Comparison of ENCODE assay signal across 16 mouse cellular contexts in genomic region chr4:138538084-138538449, GRCm38 (mm10).
DNase-seq lines count a peak whose midpoint lies in the region; ATAC-seq and TF ChIP-seq lines count a peak whose summit lies in the region.
"Had no signal": no experiment of that assay in that cellular context is flagged by ENCODE, and none has a peak within 500 bp of the region (broad histone marks: within the 10 kb centered on the region; RNA-seq: fewer than 3 reads in every experiment).

No protein-coding gene starts in this region.

- DNase-seq in layer of hippocampus, adult 2 months (ENCODE audit: low spot score in 2 of 2) = no peak
- no peak for DNase-seq in layer of hippocampus, postnatal 36 days
- no peak for DNase-seq in hindbrain, postnatal 0 days (ENCODE audit: low spot score)
- no peak for DNase-seq in midbrain, postnatal 0 days (ENCODE audit: low spot score)
- no peak for DNase-seq in heart, postnatal 36 days
- DNase-seq: adrenal gland, postnatal 36 days; B cell, adult 2 months; cerebellum, adult 9-10 months; gastrocnemius, postnatal 36 days; kidney, adult 8-10 months; kidney, postnatal 36 days; lung, postnatal 10 days had no signal

- no peak overlapping the region for H3K9ac ChIP-seq in forebrain, embryonic 15.5 days (replicated peaks)
- no peak overlapping the region for H3K9ac ChIP-seq in hindbrain, postnatal 0 days (replicated peaks; ENCODE audit: low read length)
- no peak overlapping the region for H3K9ac ChIP-seq in midbrain, postnatal 0 days (replicated peaks; ENCODE audit: low read length, poor library complexity, severe bottlenecking)
- H3K9ac ChIP-seq: limb, embryonic 15.5 days had no signal

- no peak overlapping the region for H3K4me3 ChIP-seq in layer of hippocampus, adult 2 months
- no peak overlapping the region for H3K4me3 ChIP-seq in forebrain, embryonic 15.5 days
- H3K4me3 ChIP-seq in hindbrain, postnatal 0 days (ENCODE audit: low read length) = no peak overlapping the region
- no peak overlapping the region for H3K4me3 ChIP-seq in midbrain, postnatal 0 days (ENCODE audit: low read depth, low read length)
- H3K4me3 ChIP-seq: limb, embryonic 15.5 days had no signal

- H3K4me1 ChIP-seq in forebrain, embryonic 15.5 days = peaks cover 36% of the 10 kb centered on the region
- H3K4me1 ChIP-seq in hindbrain, postnatal 0 days (ENCODE audit: insufficient read depth, low read length) = peaks cover 14% of the 10 kb centered on the region
- H3K4me1 ChIP-seq in midbrain, postnatal 0 days (ENCODE audit: insufficient read depth, low read length) = peaks cover 12% of the 10 kb centered on the region

- no peaks in the 10 kb centered on the region for H3K9me3 ChIP-seq in forebrain, embryonic 15.5 days
- H3K9me3 ChIP-seq in hindbrain, postnatal 0 days (ENCODE audit: low read length) = no peaks in the 10 kb centered on the region
- H3K9me3 ChIP-seq in midbrain, postnatal 0 days (ENCODE audit: low read length) = no peaks in the 10 kb centered on the region
- H3K9me3 ChIP-seq: limb, embryonic 15.5 days had no signal

- ATAC-seq in forebrain, embryonic 15.5 days (replicated peaks) = peak; percentile 69
- peak; percentile 13; the same call in 1 of the 2 replicates for ATAC-seq in hindbrain, postnatal 0 days
- ATAC-seq in midbrain, postnatal 0 days (ENCODE audit: low FRiP score) = peak; percentile 34; the same call in 1 of the 2 replicates
- no peak for ATAC-seq in activated CD4-positive, CD25-positive, alpha-beta regulatory T cell, adult 4 months
- ATAC-seq: inflammation-experienced regulatory T-cells, adult 6 months had no signal

- H3K27me3 ChIP-seq in forebrain, embryonic 15.5 days = no peaks in the 10 kb centered on the region
- H3K27me3 ChIP-seq in hindbrain, postnatal 0 days (ENCODE audit: insufficient read depth, low read length) = no peaks in the 10 kb centered on the region
- H3K27me3 ChIP-seq in midbrain, postnatal 0 days (ENCODE audit: insufficient read depth, low read length) = no peaks in the 10 kb centered on the region
- H3K27me3 ChIP-seq: limb, embryonic 15.5 days had no signal

- TF ChIP-seq CTCF in layer of hippocampus, adult 2 months (conservative IDR thresholded peaks at IDR 0.05) = no peak
- TF ChIP-seq CTCF in hindbrain, postnatal 0 days (IDR thresholded peaks at IDR 0.05; ENCODE audit: low read depth) = no peak
- TF ChIP-seq CTCF in midbrain, postnatal 0 days (IDR thresholded peaks at IDR 0.05) = no peak

- peak overlapping the region; percentile 79 for H3K27ac ChIP-seq in layer of hippocampus, adult 2 months
- peak overlapping the region; percentile 86 for H3K27ac ChIP-seq in forebrain, embryonic 15.5 days (replicated peaks)
- peak overlapping the region; percentile 54 for H3K27ac ChIP-seq in hindbrain, postnatal 0 days
- H3K27ac ChIP-seq in midbrain, postnatal 0 days (ENCODE audit: low read depth, low read length) = peak overlapping the region; percentile 74
- H3K27ac ChIP-seq: limb, embryonic 15.5 days had no signal

- H3K4me2 ChIP-seq in forebrain, embryonic 15.5 days (replicated peaks) = no peak overlapping the region; the same call in 1 of the 2 replicates
- no peak overlapping the region for H3K4me2 ChIP-seq in hindbrain, postnatal 0 days (ENCODE audit: low read depth, low read length)
- no peak overlapping the region for H3K4me2 ChIP-seq in midbrain, postnatal 0 days (ENCODE audit: low read depth, low read length, poor library complexity, severe bottlenecking)
- H3K4me2 ChIP-seq: limb, embryonic 15.5 days had no signal

- H3K36me3 ChIP-seq in forebrain, embryonic 15.5 days = no peaks in the 10 kb centered on the region
- H3K36me3 ChIP-seq in hindbrain, postnatal 0 days (ENCODE audit: insufficient read depth, low read length) = no peaks in the 10 kb centered on the region
- no peaks in the 10 kb centered on the region for H3K36me3 ChIP-seq in midbrain, postnatal 0 days (ENCODE audit: insufficient read depth, low read length)
- H3K36me3 ChIP-seq: limb, embryonic 15.5 days had no signal

- intact Hi-C loops in heart, postnatal 36 days (cut with DNase I) = no loop called here

- WGBS in forebrain, embryonic 15.5 days = 25% methylated on average over 4 of the region's 4 CpGs
- WGBS in hindbrain, postnatal 0 days = 34% methylated on average over 4 of the region's 4 CpGs
- 32% methylated on average over 4 of the region's 4 CpGs for WGBS in midbrain, postnatal 0 days
